Mouse (Mus musculus) megakaryocyte, embryonic 14.5 days (primary cell): ENCODE measurements around the gene Cerkl.

Source experiments
- FLI1 ChIP-seq: IDR thresholded peaks from 2 replicates; pipeline ENCODE4 v1.6.1; 2012; ENCODE audit warnings: low read length, inconsistent platforms, mixed read lengths
- GATA1 ChIP-seq: IDR thresholded peaks from 3 replicates; pipeline ENCODE4 v1.6.1; 2012; ENCODE audit warnings: mixed read lengths, low read length, inconsistent platforms, borderline replicate concordance

DNA sequence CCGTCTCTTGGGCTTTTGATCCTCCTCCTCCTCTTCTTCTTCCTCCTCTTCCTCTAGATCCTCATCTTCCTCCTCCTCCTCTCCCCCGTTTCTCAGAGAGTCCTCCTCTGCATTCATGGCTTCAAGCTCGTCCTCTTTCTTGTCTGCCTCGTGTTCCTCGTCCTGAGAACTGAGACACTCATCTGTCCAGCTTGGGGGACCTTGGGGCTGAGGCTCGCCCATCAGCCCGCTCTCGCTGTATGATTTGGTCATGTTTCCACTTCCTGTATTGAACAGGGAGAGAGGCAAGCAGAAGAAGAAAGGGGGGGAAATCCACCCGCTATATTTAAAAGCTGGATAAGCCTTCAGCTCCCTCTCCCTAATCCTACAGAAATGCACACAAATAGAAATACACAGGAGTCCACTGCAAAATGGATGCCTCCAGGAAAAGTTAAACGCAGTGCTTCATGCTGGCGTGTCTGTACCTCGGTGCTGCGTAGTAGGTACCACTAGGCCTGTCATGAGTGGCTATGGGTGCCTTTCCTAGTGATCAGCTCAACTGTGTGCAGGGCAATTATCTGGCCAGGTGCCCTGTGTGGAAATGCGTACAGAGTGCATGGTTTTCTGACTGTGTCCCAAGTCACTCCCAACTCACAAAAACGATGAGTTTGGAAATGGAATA lies 1.7 kb downstream of the Cerkl start:
- TF ChIP-seq GATA1 (no peak), FLI1 (no peak)
